Mouse (Mus musculus) neural tube, embryonic 14.5 days (tissue): ENCODE measurements around the gene Retn. TPM values are rescaled to one million over a fixed set of nuclear protein-coding genes. Genes with fewer than 3 reads are reported as not detected.
A peak's percentile ranks its signal among the peaks of the same experiment; 100 is the strongest.

Experiments used
- ATAC-seq: fragments of 200-750 bp; cut with Nextera tagmentation; 2 replicates; pipeline ENCODE4 v1.8.0; 2017; ENCODE audit warnings: low read depth, mild to moderate bottlenecking, moderate TSS enrichment, moderate library complexity
- H3K27ac ChIP-seq: fragments of 300-500 bp; sonication (generic); 2 replicates; pipeline ENCODE4 v1.5.1; 2014; ENCODE audit warnings: low read depth, mild to moderate bottlenecking, control low read depth, low read length, moderate library complexity, mixed read lengths
- H3K27me3 ChIP-seq: fragments of 300-500 bp; sonication (generic); 2 replicates; pipeline ENCODE4 v1.6.1; 2014; ENCODE audit warnings: low read length; ENCODE audit not compliant: control insufficient read depth, insufficient read depth
- H3K36me3 ChIP-seq: fragments of 300-500 bp; sonication (generic); 2 replicates; pipeline ENCODE4 v1.6.1; 2014; ENCODE audit warnings: low read length, mixed read lengths; ENCODE audit not compliant: control insufficient read depth, insufficient read depth
- H3K4me1 ChIP-seq: fragments of 300-500 bp; sonication (generic); 2 replicates; pipeline ENCODE4 v1.6.1; 2014; ENCODE audit warnings: low read length; ENCODE audit not compliant: control insufficient read depth, insufficient read depth
- H3K4me2 ChIP-seq: fragments of 300-500 bp; sonication (generic); 2 replicates; pipeline ENCODE4 v1.6.1; 2014; ENCODE audit warnings: mild to moderate bottlenecking, low read depth, low read length, control low read depth
- H3K4me3 ChIP-seq: fragments of 300-500 bp; sonication (generic); 2 replicates; pipeline ENCODE4 v1.5.1; 2014; ENCODE audit warnings: low read depth, low read length, control low read depth, mixed read lengths
- H3K9ac ChIP-seq: fragments of 300-500 bp; sonication (generic); replicated peaks from 2 replicates; pipeline ENCODE4 v1.6.1; 2014; ENCODE audit warnings: low read depth, mild to moderate bottlenecking, control low read depth, low read length, mixed read lengths
- H3K9me3 ChIP-seq: fragments of 300-500 bp; sonication (generic); 2 replicates; pipeline ENCODE4 v1.6.1; 2016; ENCODE audit warnings: low read length; ENCODE audit not compliant: control insufficient read depth
- WGBS: fragments of 180-500 bp; shearing (Covaris S2); extraction: QIAGEN DNeasy Blood & Tissue Kit; methylation state at CpG from one replicate; pipeline ENCODE4 v1.1.7; 2014; 5-methylcytosine and 5-hydroxymethylcytosine counted together
- polyA plus RNA-seq: library from polyadenylated mRNA; unstranded; fragments of >200 nt; fragmentation: Nextera tagmentation; extraction: Ambion mirVana; gene quantifications from 2 replicates; pipeline ENCODE4 v1.2.1, GENCODE M21; 2014

The Retn gene
- polyA plus RNA-seq: 0.54 and 0.63 TPM in 2 replicates

DNA sequence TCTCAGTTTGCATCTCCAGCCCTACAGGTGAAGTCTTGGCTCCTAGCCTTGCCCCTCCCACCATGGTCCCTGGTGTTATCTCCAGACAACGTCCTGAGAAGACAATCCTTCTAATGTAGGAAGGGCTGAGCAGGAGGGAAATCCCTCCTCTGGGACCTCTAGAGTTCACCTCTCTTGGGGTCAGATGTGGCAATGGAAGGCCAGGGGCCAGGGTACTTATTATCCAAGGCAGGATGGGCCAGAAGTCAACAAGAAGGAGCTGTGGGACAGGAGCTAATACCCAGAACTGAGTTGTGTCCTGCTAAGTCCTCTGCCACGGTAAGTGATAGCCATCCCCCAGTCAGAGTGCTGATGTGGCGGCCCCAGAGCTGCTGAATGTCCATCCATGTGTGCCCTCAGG, at the start of gene Retn:
Gene Retn, plus strand, starts transcription at position 245 of the 400 bp plus-strand sequence.
- H3K4me3 ChIP-seq: no peak within 1 kb of the TSS
- H3K9ac ChIP-seq: no peak within 1 kb of the TSS
- ATAC-seq: no peak
- no peaks in the 10 kb centered on the region for H3K4me1 ChIP-seq
- H3K36me3 ChIP-seq: no peaks in the 10 kb centered on the region
- H3K27ac ChIP-seq: no peak within 1 kb of the TSS
- H3K9me3 ChIP-seq: no peaks in the 10 kb centered on the region
- WGBS: 78% methylated on average over 3 of the region's 3 CpGs
- H3K27me3 ChIP-seq: no peaks in the 10 kb centered on the region
- no peak within 1 kb of the TSS for H3K4me2 ChIP-seq

- WGBS: 86% methylated on average over 16 of the region's 16 CpGs
- H3K9me3 ChIP-seq: no peaks in the 10 kb centered on the region
- no peaks in the 10 kb centered on the region for H3K27me3 ChIP-seq
- no peaks in the 10 kb centered on the region for H3K4me1 ChIP-seq
- no peak overlapping the region for H3K9ac ChIP-seq
- no peak overlapping the region for H3K27ac ChIP-seq
- peaks cover 76% of the 10 kb centered on the region for H3K36me3 ChIP-seq
- ATAC-seq: peak; percentile 18; the same call in 1 of the 2 replicates
- no peak overlapping the region for H3K4me2 ChIP-seq
- H3K4me3 ChIP-seq: no peak overlapping the region
These were observed 49.0 kb upstream of the Retn start for GRCm38 (mm10) chr8:3606593-3606992.

DNA sequence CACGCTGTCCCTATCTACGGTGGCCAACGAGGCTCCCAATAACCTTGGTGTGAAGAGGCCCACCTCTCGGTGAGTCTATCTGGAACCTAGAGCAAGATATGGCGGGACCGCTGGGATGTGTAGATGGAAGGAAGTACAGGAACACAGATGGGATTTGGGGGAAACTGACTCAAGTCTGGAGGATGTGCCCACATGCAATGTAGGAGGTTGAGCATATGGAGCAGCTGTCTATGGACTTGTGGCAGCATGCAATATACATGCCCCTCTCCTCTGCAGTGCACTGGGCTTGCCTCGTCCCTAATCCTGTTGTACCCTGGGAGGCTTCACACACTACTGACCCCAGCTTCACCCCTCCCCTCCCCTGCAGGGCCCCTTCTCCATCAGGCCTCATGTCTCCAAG, 47.7 kb upstream of the Retn start:
- Histone ChIP-seq H3K9me3 (no peaks in the 10 kb centered on the region), H3K4me3 (no peak overlapping the region), H3K36me3 (peaks cover 76% of the 10 kb centered on the region), H3K27ac (no peak overlapping the region), H3K9ac (no peak overlapping the region), H3K27me3 (no peaks in the 10 kb centered on the region), H3K4me2 (no peak overlapping the region), H3K4me1 (no peaks in the 10 kb centered on the region)
- 94% methylated on average over 7 of the region's 7 CpGs for WGBS
- no peak for ATAC-seq

DNA sequence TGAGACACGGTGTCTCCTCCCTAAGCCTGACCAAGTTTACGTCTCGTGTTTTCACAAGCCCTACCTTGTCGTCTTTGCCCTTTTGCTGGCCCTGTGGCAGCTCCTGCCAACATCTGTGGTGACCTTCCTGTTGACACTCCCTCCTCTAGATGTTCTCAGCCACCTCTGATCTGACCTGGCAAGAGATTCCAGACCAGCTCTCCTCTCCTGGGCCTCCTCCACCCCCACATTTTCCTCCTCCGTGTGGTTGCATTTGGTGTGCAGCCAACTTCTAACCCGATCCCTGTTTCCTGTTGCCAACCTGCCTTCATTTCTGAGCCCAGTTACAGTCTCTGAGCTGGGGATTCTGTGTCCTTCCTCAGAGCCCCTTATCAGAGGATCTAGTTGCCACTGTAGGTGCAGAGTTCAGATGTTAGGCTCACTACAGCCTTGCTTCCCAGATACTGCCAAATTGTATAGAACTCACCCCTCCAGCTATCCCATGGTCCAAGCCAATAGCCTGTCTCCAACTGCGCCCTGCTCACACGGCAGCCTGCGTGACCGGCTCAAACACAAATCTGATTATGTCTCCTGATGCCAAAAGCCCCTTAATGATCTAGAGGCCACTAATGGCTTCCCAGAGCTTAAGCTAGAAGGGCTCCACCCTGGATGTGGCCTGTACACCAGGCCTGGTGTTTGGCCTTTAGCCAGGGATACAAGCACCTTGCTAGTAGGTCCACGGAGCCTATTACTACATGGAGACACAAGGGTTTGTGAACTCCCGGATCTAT, 46.3 kb upstream of the Retn start:
- Histone ChIP-seq H3K36me3 (peaks cover 76% of the 10 kb centered on the region), H3K4me3 (no peak overlapping the region), H3K9me3 (no peaks in the 10 kb centered on the region), H3K4me1 (no peaks in the 10 kb centered on the region), H3K27me3 (no peaks in the 10 kb centered on the region), H3K4me2 (no peak overlapping the region), H3K9ac (no peak overlapping the region), H3K27ac (no peak overlapping the region)
- 89% methylated on average over 12 of the region's 12 CpGs for WGBS
- no peak for ATAC-seq

DNA sequence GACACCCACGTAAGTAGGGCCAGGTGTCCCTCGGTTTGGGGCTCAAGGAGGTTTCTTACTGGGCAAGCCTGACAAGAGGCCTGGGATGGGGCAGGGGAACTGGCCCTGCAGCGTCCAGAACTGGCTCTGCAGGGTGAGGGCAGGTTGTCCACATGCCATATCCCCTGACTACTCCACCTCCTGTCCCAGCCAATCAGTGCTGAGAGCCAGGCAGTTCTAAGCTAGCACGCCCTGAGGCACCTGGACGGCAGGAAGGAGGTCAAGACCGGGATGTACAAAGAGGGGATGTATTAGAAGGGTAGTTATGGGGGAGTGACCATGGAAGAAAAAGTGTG, 45.8 kb upstream of the Retn start:
- WGBS: 88% methylated on average over 6 of the region's 6 CpGs
- H3K9ac ChIP-seq: no peak overlapping the region
- ATAC-seq: no peak

DNA sequence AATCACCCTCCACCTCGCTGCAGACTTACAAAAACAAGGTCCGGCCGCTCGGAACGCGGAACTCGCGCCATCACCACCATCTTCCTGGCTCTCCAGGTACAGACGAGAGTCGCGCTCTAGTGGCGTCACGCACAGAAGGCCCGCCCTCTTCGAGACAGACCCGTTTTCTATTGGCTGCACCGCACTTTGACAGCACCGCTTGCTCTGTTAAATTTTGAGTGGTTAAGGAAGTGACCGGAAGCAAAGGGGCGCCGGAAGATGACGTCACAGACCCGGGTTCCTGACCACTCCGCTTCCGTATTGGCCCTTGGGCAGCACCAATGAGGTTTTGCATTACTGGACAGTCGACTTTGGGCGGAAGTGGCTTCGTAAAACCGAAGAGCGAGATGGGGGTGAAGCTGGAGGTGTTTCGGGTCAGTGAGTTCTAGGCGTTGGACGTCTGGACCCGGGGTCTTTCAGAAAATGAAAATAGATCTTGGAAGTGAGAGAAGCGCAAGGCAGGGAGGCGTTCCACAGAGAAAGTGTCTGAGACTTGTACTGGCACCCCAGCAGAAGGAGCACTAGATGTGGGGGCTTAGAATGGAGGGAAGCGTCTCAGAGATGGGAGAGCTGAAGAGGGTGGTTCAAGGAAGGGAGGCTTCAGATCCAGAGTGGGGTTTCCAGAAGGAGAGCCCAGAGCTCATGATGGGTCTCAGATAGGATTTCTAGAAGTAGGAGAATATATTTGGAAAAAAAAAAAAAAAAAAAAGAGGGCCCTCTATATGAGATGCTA, 34.2 kb upstream of the Retn start, which contains the start of the genes Xab2 and Pet100:
Gene Xab2, minus strand, starts transcription at position 118 of the 772 bp plus-strand sequence.
Gene Pet100, plus strand, starts transcription at position 350 of the 772 bp plus-strand sequence.
- H3K36me3 ChIP-seq: peaks cover 17% of the 10 kb centered on the region
- no peaks in the 10 kb centered on the region for H3K27me3 ChIP-seq
- H3K27ac ChIP-seq: no peak within 1 kb of the TSS
- H3K4me3 ChIP-seq: peak within 1 kb of the TSS; percentile 75
- no peaks in the 10 kb centered on the region for H3K9me3 ChIP-seq
- H3K4me2 ChIP-seq: peak within 1 kb of the TSS; percentile 71
- under 1% methylated on average over 37 of the region's 37 CpGs for WGBS
- peak within 1 kb of the TSS; percentile 70 for H3K9ac ChIP-seq
- ATAC-seq: peak; percentile 96
- H3K4me1 ChIP-seq: peaks cover 13% of the 10 kb centered on the region

More for the DNA sequence above, 45.8 kb upstream of the Retn start:
- Histone ChIP-seq H3K36me3 (peaks cover 76% of the 10 kb centered on the region), H3K4me2 (no peak overlapping the region), H3K4me1 (no peaks in the 10 kb centered on the region), H3K9me3 (no peaks in the 10 kb centered on the region), H3K27ac (no peak overlapping the region), H3K27me3 (no peaks in the 10 kb centered on the region), H3K4me3 (no peak overlapping the region)

GRCm38 (mm10) chr8:3622119-3622518, 33.5 kb upstream of the Retn start:
- 74% methylated on average over 8 of the region's 8 CpGs for WGBS
- H3K4me3 ChIP-seq: peak overlapping the region; percentile 75
- H3K27ac ChIP-seq: no peak overlapping the region
- peak overlapping the region; percentile 71 for H3K4me2 ChIP-seq
- no peaks in the 10 kb centered on the region for H3K9me3 ChIP-seq
- no peak for ATAC-seq
- peaks cover 12% of the 10 kb centered on the region for H3K36me3 ChIP-seq
- peaks cover 13% of the 10 kb centered on the region for H3K4me1 ChIP-seq
- no peaks in the 10 kb centered on the region for H3K27me3 ChIP-seq
- H3K9ac ChIP-seq: peak overlapping the region; percentile 63; the same call in 1 of the 2 replicates

- H3K4me2 ChIP-seq: no peak within 1 kb of the TSS
- WGBS: 69% methylated on average over 1 of the region's 1 CpGs
- no peak within 1 kb of the TSS for H3K9ac ChIP-seq
- ATAC-seq: no peak
- peaks cover 9% of the 10 kb centered on the region for H3K4me1 ChIP-seq
- no peak within 1 kb of the TSS for H3K27ac ChIP-seq
- no peaks in the 10 kb centered on the region for H3K36me3 ChIP-seq
- no peaks in the 10 kb centered on the region for H3K9me3 ChIP-seq
- H3K4me3 ChIP-seq: no peak within 1 kb of the TSS
- no peaks in the 10 kb centered on the region for H3K27me3 ChIP-seq
These were observed 30.1 kb upstream of the Retn start, which contains the start of gene Pcp2 for GRCm38 (mm10) chr8:3625445-3625844. TSS of gene Pcp2 (minus strand) at chr8:3625545.

DNA sequence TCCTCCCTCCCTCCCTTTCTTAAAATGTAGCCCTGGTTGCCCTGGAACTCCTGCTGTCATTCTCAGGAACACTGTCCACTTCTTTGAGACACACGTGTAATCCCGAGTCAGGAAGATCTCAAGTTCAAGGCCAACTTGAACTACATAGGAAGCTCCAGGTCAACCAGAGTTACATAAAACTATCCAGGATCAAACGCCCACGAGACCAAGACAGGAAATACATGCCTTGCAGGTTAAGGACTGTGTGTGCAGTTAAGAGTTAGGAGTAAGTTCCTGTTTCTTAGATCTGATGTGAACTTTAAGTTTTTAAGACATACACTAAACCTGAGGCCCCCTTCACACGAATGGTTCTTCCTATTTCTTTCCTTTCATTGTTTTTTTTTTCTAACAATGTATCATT, 28.6 kb upstream of the Retn start:
- H3K9ac ChIP-seq: no peak overlapping the region
- no peaks in the 10 kb centered on the region for H3K9me3 ChIP-seq
- no peak for ATAC-seq
- H3K27me3 ChIP-seq: no peaks in the 10 kb centered on the region
- no peak overlapping the region for H3K27ac ChIP-seq
- peaks cover 5% of the 10 kb centered on the region for H3K4me1 ChIP-seq
- 59% methylated on average over 5 of the region's 5 CpGs for WGBS
- H3K4me2 ChIP-seq: no peak overlapping the region
- no peak overlapping the region for H3K4me3 ChIP-seq
- H3K36me3 ChIP-seq: no peaks in the 10 kb centered on the region
